Mouse (Mus musculus) heart, adult 11 months (tissue): ENCODE data around the gene Gm48551.

ENCODE experiments used
- DNase-seq: peaks from one replicate; pipeline ENCODE4 v3.0.0; 2022

The Gm48551 gene

DNA sequence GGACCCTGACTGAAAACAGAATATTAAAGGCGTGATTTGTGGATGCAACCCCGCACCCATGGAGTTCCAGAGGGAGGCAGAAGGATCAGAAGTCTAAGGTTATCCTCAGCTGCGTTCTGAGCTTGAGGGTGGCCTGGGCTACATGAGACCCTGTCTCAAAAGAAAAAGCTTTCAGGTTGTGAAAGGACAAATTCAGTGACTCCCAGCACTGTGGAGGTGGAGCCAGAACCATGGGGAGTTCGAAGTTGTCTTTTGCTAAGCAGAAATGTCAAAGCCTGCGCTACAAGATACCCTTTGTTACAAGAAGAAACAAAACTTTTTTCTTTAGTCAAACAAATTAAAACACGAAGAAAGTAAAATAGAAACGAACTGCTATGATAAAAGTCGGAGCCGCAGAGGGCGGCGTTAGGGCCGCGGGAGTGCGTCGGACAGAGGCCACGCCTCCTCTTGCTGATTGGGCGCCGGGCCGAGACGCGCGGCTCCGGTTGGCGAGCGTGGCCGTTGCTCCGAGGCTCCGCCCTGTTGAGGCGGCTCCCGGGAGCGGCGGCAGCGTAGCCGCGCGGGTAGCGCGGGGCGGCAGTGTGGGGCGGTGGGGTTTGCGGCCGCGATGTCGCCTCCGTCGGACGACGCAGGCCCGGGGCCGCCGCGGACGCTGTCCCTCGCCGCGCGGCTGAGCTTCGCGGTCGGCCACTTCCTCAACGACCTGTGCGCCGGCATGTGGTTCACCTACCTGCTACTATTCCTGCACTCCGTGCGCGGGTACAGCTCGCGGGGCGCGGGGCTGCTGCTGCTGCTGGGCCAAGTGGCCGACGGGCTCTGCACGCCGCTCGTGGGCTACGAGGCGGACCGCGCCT is 27.0 kb upstream of the Gm48551 start, which contains the start of gene Mfsd12:
Gene Mfsd12, plus strand, starts transcription at position 501 of the 854 bp plus-strand sequence.
- DNase-seq, result peak; percentile 99

- DNase-seq, result peak; percentile 94
Measured at GRCm38 (mm10) chr10:81358209-81358608, 26.1 kb upstream of the Gm48551 start.

GRCm38 (mm10) chr10:81358841-81359240 is 25.4 kb upstream of the Gm48551 start:
- no peak for DNase-seq

DNA sequence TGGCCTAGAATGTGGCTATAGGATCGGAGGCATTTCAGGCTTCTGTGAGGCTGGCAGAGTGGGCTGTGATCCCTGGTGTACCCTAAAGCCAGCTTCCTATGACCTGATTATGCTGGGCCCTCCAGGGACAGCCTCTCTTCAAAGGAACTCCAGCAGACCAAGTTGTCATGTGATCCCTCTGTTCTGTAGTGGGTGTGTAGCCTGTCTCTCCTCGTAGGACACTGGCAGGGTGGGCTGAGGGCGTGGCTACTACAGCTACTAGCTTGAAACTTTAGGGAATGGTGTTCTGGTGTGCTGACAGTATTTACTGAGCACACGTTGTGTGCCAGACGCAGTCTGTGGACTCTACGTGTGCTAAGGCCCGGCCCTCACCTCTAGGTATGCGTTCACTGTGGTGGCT is 23.5 kb upstream of the Gm48551 start:
- DNase-seq, result no peak

DNA sequence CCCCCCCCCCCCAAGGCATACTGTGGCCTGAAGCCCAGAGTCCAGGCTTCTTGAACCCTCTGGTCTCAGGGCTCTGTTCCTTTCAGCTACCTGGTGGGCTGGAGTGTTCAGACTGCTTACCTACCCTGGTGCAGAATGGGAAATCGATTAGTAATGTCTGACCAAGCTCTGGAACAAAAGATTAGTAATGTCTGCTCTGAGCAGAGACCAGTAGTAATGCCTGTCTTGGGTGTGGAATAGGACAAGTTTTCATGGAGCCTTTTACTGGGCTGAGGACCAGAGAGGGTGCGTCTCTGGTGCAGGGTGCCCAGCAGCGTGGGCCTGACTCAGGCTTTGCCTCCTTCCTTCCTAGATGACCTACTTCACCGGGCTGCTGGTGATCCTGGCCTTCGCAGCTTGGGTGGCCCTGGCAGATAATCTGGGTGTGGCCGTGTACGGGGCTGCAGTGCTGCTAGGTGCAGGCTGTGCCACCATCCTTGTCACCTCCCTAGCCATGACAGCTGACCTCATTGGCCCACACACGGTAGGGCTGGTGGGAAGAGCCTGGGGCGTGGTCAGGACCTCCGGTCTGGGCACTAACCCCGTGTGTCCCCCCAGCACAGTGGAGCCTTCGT is 21.8 kb upstream of the Gm48551 start:
- no peak for DNase-seq

DNA sequence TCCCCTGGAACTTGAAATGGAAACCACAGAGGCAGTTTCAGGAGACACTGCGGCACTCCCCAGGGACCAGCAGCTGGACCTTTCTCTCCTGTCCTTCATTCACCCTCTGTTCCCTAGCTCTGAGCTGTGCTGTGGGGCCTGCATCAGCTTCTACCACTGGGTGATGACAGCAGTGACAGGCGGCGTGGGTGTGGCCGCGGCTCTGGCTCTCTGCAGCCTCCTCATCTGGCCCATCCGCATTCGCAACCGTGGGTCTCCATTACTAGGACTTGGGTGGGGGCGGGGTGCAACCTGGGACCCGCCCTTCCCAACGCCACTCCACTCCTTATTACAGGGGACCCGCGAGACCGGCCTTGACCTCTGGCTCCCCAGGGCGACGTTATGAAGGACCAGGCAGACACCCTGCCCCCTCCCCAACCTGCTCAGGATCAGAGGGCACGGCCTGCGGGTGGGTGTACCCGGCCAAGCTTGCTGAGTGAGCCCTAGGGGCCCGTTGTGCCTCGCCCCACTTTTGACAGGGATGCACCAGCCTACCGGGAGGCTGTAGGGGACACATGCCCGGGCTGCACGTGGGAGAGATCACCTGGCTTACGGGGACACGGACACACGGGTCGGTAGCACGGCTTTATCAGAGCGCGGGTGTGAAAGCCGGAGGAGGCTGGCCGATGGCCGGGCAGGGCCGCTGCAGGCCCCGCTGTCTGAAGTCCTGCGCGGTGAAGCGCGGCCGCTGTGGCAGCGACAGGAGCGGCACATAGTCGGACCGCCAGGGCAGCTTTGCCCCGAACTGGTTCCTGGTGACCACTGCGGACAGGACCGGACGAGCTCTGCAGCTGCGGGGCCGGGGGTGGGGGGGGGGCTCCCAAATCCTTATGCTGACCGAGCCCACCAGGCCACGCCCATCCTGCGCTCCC is 20.6 kb upstream of the Gm48551 start:
- DNase-seq, result peak; percentile 96

DNA sequence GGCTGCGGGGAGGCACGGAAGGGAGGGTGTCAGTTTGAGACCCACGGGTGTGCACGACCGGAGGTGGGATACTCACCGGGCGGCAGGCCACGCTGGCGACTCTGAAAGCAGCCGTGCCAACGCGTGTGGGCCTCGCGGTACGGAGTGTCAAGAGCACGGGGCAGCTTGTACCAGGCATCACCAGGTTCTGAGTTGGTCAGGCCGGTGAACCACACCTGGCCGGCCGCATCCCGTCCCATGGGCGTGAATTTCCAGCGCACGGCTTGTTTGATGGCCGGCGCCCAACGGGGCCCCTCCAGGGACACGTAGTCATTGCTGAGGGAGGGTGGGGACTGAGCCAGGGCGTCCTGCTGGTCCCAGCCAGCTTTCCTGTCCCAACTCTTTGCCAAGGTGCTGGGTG is 19.6 kb upstream of the Gm48551 start:
- DNase-seq, result peak; percentile 96

DNA sequence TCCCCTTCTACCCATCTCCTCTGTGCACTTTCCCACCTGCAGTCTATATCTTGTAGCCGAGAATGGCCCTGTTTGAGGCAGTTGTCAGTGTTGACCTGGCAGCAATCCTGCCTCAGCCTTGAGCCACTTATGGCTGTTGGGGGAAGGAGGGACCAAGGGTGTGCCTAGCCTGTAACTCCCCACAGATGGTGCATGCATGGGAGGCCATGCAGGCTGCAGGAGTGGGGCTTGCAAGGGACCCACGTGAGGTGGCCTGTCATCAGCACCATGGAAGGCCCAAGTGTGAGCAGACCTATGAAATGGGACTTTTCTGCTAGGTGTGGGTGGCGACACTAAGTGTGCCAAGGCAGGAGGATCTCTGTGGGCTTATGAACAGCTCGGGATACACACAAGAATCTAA is 19.2 kb upstream of the Gm48551 start:
- peak; percentile 96 for DNase-seq

- no peak for DNase-seq
Measured at GRCm38 (mm10) chr10:81365672-81366476, 18.4 kb upstream of the Gm48551 start, which contains the start of gene 4930404N11Rik. Gene 4930404N11Rik (minus strand): TSS chr10:81365816.

- no peak for DNase-seq
Measured at GRCm38 (mm10) chr10:81366477-81367206, 17.6 kb upstream of the Gm48551 start.

DNA sequence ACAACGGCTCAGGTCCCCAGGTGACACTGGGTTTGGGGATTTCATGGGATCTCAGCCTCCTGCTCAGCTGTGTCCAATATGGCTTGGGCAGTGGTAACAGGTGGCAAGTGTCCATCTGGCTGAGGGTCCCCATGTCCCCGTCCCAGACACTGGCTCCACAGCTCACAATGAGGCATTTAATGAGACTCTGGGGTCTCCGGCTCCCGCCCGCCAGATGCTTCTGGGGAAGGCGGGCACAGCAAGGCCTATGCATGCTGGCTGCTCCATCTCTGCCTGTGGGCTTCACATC is 17.1 kb upstream of the Gm48551 start:
- DNase-seq, result no peak

GRCm38 (mm10) chr10:81375322-81375721 is 8.9 kb upstream of the Gm48551 start:
- DNase-seq, result no peak

DNA sequence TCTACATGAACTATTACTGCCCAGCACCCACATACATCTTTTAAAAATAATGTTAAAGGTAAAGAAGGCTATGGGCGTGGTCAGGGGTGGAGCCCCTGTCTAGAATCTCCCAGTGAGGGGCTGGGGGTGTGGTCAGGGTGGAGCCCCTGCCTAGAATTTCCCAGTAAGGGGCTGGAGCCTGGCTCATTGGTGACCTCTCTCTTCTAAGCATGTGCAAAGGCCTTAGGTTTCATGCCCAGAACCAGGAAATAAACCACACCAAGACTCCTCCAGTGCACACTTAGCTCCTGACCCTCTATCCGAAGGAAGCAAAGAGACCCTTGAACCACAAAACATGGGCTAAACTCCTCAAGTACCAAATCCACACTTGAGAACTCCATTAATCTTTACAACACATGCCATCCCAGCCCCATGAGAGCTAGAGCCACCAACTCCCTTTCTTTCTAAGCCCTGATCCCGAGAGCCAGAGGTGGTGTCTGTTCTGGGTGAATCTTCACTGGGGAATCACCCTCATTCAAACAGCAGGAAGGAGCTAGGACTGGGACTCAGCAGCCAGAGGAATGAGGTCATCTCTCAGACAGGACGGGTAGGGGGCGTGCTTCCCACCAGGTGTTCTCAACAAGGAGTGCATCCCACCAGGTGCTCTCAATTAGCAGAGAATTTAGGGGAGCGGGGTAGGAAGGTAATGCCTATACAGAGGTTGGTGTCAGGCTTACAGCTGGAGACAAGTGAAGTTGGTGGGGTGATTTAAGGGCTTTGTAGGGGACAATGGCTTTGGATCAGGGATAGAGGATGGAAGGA is 7.5 kb upstream of the Gm48551 start:
- DNase-seq, result peak; percentile 94

- no peak for DNase-seq
Measured at GRCm38 (mm10) chr10:81377362-81377664, 7.0 kb upstream of the Gm48551 start.

GRCm38 (mm10) chr10:81377793-81378552 is 6.3 kb upstream of the Gm48551 start, which contains the start of gene Fzr1:
Gene Fzr1 (minus strand): TSS chr10:81378516.
- DNase-seq, result no peak

DNA sequence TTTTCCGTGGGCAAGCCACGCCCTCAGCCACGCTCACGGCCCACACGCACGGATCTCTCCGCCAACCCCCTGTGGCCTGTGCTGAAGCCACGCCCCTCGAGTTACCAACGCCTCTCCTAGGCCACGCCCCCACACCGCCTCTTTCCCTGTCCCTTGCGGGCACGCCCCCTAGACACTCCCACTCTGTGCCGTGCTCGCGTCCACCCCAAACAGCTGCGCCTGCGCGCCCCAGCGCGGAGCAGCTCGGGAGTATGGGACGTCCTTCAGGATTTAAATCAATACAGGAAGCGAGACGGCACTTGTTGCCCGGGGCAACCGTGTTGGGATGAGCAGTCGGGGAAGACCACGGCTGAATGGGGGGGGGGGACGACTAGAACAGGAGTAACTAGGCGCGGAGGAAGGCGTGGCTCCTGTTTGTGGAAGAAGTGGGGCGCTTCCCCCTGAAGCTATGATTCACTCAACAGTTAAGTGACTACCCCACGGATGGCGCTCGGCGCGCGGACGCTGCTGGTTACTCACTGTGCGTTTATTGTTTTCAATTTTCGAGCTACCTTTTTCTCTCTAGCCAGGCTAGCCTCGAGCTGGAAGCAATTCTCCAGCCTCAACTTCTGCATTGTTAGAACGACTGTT is 5.6 kb upstream of the Gm48551 start:
- DNase-seq, result peak; percentile 100

DNA sequence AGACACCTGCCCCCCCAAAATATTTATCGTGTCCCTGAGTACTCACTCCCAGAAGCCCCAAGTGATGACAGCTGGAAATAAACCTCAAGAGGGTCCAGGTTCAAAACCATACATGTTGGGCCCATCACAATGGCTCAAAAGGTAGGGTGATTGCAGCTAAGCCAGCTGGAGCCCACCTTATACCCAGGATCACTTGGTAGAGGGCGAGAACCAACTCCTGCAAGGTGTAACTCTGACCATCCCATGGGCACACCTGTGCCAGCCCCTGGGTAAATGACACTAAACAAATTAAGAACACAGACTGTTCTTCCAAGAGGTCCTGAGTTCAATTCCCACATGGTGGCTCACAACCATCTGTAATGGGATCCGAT is 5.1 kb upstream of the Gm48551 start:
- DNase-seq, result peak; percentile 95

DNA sequence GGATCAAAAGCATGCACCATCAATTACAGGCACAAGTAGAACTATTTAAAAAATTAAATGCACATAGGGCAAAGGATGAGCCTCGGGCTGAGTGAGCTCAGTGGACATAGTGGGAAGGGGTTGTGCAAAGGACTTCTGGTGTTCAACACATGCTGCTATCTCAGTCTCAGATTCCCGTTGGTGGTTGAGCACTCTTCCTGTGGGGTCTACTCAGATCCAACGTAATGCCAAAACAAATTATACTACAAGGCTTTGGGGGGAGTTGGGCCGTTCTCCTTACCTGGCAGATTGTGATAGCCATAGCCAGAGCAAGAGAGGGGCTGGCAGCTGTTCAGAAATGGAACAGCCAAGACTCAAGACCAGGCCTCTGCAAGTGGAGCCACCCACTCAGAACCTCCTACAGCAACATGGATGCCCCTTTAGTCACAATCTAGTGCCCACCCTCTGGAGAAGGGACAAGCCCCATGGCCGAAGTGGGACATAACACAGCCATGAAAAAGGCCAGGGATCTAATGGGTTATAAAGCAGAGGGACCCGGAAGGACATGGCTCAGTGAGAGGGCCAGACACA is 4.4 kb upstream of the Gm48551 start:
- no peak for DNase-seq

- peak; percentile 95 for DNase-seq
Measured at GRCm38 (mm10) chr10:81382039-81382438, 2.2 kb upstream of the Gm48551 start.

- no peak for DNase-seq
Measured at GRCm38 (mm10) chr10:81384605-81384982, 328 bp downstream of the Gm48551 start.
